Mouse (Mus musculus): Measurements from ENCODE around the gene Ly6g6f. TPM values are rescaled to one million over a fixed set of nuclear protein-coding genes. Genes with fewer than 3 reads are reported as not detected.

The Ly6g6f gene
- total and polyA plus RNA-seq, 3 experiments: 0.88 to 3.0 TPM; not detected in 1

GRCm38 (mm10) chr17:35083929-35084497 lies 1.4 kb downstream of the Ly6g6f start (continued):
- peak; percentile 92 for TF ChIP-seq ZNF384 (IDR thresholded peaks at IDR 0.05; ENCODE audit: low read depth, low read length)
- no peak for TF ChIP-seq MAX (IDR thresholded peaks at IDR 0.05; ENCODE audit: low read length)

- Histone ChIP-seq H3K4me1 (ENCODE audit: control insufficient read depth in 1 of 2, insufficient read depth in 2 of 2, low read length in 2 of 2) (peaks cover 20 to 58% of the 10 kb centered on the region in 2 experiments), H3K9ac (ENCODE audit: control insufficient read depth, low read depth, low read length, poor library complexity, severe bottlenecking) (no peak overlapping the region), H3K27me3 (ENCODE audit: control insufficient read depth in 1 of 2, insufficient read depth in 2 of 2, low read length in 2 of 2) (no peaks in the 10 kb centered on the region)
Measured at GRCm38 (mm10) chr17:35082841-35083576, 2.4 kb downstream of the Ly6g6f start.

GRCm38 (mm10) chr17:35080710-35081109 lies 4.7 kb downstream of the Ly6g6f start:
- H3K4me3 ChIP-seq (ENCODE audit: control insufficient read depth in 1 of 2, insufficient read depth in 1 of 2, low read depth in 2 of 2, low read length in 2 of 2): peak overlapping the region in 1 of 2 experiments; percentile 2; a peak in 1 of 4 replicates
- H3K9me3 ChIP-seq (replicated peaks; ENCODE audit: insufficient read depth, low read length): no peaks in the 10 kb centered on the region
- H3K27ac ChIP-seq (ENCODE audit: control insufficient read depth, low read depth, low read length): peak overlapping the region; percentile 94
- peak; percentile 73 for DNase-seq (ENCODE audit: low read depth, low spot score)
- peak overlapping the region; percentile 50 for H3K9ac ChIP-seq (ENCODE audit: control insufficient read depth, low read depth, low read length, poor library complexity, severe bottlenecking)
- peaks cover 0 to 42% of the 10 kb centered on the region in 2 experiments; a peak in 2 of 4 replicates for H3K36me3 ChIP-seq (ENCODE audit: control insufficient read depth in 1 of 2, insufficient read depth in 2 of 2, low read length in 2 of 2)
- H3K27me3 ChIP-seq (ENCODE audit: control insufficient read depth in 1 of 2, insufficient read depth in 2 of 2, low read length in 2 of 2): no peaks in the 10 kb centered on the region
- H3K4me1 ChIP-seq (ENCODE audit: control insufficient read depth in 1 of 2, insufficient read depth in 2 of 2, low read length in 2 of 2): peaks cover 20 to 56% of the 10 kb centered on the region in 2 experiments
- no peaks in the 10 kb centered on the region for H3K79me2 ChIP-seq (ENCODE audit: control insufficient read depth, insufficient read depth, low read length, poor library complexity)
- no peak for TF ChIP-seq ZKSCAN1 (IDR thresholded peaks at IDR 0.05; ENCODE audit: low read depth, low read length)
- TF ChIP-seq MAZ (IDR thresholded peaks at IDR 0.05; ENCODE audit: low read depth, low read length): no peak
- TF ChIP-seq POLR2AphosphoS5 (IDR thresholded peaks at IDR 0.05; ENCODE audit: borderline replicate concordance, low read depth, low read length): no peak
- TF ChIP-seq MAFK (IDR thresholded peaks at IDR 0.05; ENCODE audit: borderline replicate concordance, low read depth, low read length): no peak
- TF ChIP-seq TAL1 (IDR thresholded peaks at IDR 0.05; ENCODE audit: low read length): 0 out of 2 replicates have a peak, but pooled peaks have one; percentile 25
- no peak for TF ChIP-seq SIN3A (IDR thresholded peaks at IDR 0.05; ENCODE audit: low read length)
- TF ChIP-seq SMC3 (IDR thresholded peaks at IDR 0.05; ENCODE audit: low read depth, low read length): no peak
- TF ChIP-seq NELFE (IDR thresholded peaks at IDR 0.05; ENCODE audit: low read depth, low read length): no peak
- no peak for TF ChIP-seq MEF2A (IDR thresholded peaks at IDR 0.05; ENCODE audit: extremely low read depth, insufficient replicate concordance, low read depth, low read length, poor library complexity, severe bottlenecking)
- no peak for TF ChIP-seq KAT2A (conservative IDR thresholded peaks at IDR 0.05; ENCODE audit: low read depth, low read length)
- no peak for TF ChIP-seq E2F4 (IDR thresholded peaks at IDR 0.05; ENCODE audit: borderline replicate concordance, low read depth, low read length)
- no peak for TF ChIP-seq MYC (IDR thresholded peaks at IDR 0.05; ENCODE audit: low read depth, low read length)
- TF ChIP-seq ZMIZ1 (IDR thresholded peaks at IDR 0.05; ENCODE audit: low read depth, low read length): no peak
- TF ChIP-seq NRF1 (IDR thresholded peaks at IDR 0.05; ENCODE audit: insufficient read depth, low read depth, low read length, poor library complexity, severe bottlenecking): no peak
- TF ChIP-seq JUND (IDR thresholded peaks at IDR 0.05; ENCODE audit: low read depth, low read length): no peak
- TF ChIP-seq USF1 (IDR thresholded peaks at IDR 0.05; ENCODE audit: low read depth, low read length): peak; percentile 71
- no peak for TF ChIP-seq GABPA (IDR thresholded peaks at IDR 0.05; ENCODE audit: low read depth, low read length)
- TF ChIP-seq MAX (IDR thresholded peaks at IDR 0.05; ENCODE audit: low read length): peak; percentile 30; the same call in 1 of the 2 replicates
- no peak for TF ChIP-seq ELF1 (IDR thresholded peaks at IDR 0.05; ENCODE audit: low read depth, low read length)
- TF ChIP-seq RAD21 (IDR thresholded peaks at IDR 0.05; ENCODE audit: low read depth, low read length): no peak
- TF ChIP-seq POLR2A (IDR thresholded peaks at IDR 0.05; ENCODE audit: control insufficient read depth in 1 of 2, insufficient read depth in 1 of 2, low read depth in 1 of 2, low read length in 2 of 2, poor library complexity in 1 of 2): no peak
- no peak for TF ChIP-seq GATA1 (IDR thresholded peaks at IDR 0.05; ENCODE audit: low read depth, low read length)
- no peak for TF ChIP-seq HCFC1 (IDR thresholded peaks at IDR 0.05; ENCODE audit: low read depth, low read length)
- TF ChIP-seq CHD1 (IDR thresholded peaks at IDR 0.05; ENCODE audit: low read depth, low read length): no peak
- no peak for TF ChIP-seq ZC3H11A (IDR thresholded peaks at IDR 0.05; ENCODE audit: low read depth, low read length)
- TF ChIP-seq TCF12 (IDR thresholded peaks at IDR 0.05; ENCODE audit: low read depth, low read length): no peak

More at GRCm38 (mm10) chr17:35082841-35083576, 2.4 kb downstream of the Ly6g6f start:
- H3K4me3 ChIP-seq (ENCODE audit: control insufficient read depth in 1 of 2, insufficient read depth in 1 of 2, low read depth in 2 of 2, low read length in 2 of 2): no peak overlapping the region
- no peaks in the 10 kb centered on the region for H3K9me3 ChIP-seq (replicated peaks; ENCODE audit: insufficient read depth, low read length)
- no peaks in the 10 kb centered on the region for H3K79me2 ChIP-seq (ENCODE audit: control insufficient read depth, insufficient read depth, low read length, poor library complexity)
- H3K36me3 ChIP-seq (ENCODE audit: control insufficient read depth in 1 of 2, insufficient read depth in 2 of 2, low read length in 2 of 2): peaks cover 0 to 44% of the 10 kb centered on the region in 2 experiments; a peak in 2 of 4 replicates
- H3K27ac ChIP-seq (ENCODE audit: control insufficient read depth, low read depth, low read length): 0 out of 2 replicates have a peak overlapping the region, but pooled peaks have one; percentile 13
- DNase-seq (ENCODE audit: low read depth, low spot score): no peak
- no peak for TF ChIP-seq ETS1 (IDR thresholded peaks at IDR 0.05; ENCODE audit: low read depth, low read length)
- no peak for TF ChIP-seq GABPA (IDR thresholded peaks at IDR 0.05; ENCODE audit: low read depth, low read length)
